Mouse (Mus musculus): ENCODE data around the gene Krtap19-3. TPM values are rescaled to one million over a fixed set of nuclear protein-coding genes. Genes with fewer than 3 reads are reported as not detected.

The Krtap19-3 gene
- not detected for total RNA-seq (2021)

DNA sequence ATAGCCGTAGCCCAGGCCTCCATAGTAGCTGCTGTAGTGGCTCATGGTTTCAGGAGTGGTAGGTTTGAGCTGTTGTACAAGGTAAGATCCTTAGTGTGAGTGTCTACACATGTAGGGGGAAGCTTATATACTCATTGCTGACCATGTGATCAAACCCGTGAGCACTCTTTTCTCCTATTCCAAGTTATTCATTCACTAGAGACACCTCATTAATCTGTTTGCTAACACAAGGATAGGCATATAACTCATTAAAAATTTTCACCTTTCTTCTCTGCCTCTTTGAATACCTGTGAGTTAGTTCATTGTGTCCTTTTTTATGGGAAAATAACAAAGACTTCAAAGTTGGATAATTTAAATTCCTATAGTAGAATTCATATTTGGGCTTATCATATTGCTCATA, at the start of gene Krtap19-3:
Gene Krtap19-3 (minus strand): TSS at position 101 of the 400 bp plus-strand sequence.
- no peak for DNase-seq
- intact Hi-C loops (cut with DNase I), result no loop called here

- no peak for DNase-seq
- intact Hi-C loops (cut with DNase I), result no loop called here
Measured at GRCm38 (mm10) chr16:88896357-88896756, 18.5 kb upstream of the Krtap19-3 start, which contains the start of gene Krtap19-5. Krtap19-5 (minus strand) TSS chr16:88896457.

DNA sequence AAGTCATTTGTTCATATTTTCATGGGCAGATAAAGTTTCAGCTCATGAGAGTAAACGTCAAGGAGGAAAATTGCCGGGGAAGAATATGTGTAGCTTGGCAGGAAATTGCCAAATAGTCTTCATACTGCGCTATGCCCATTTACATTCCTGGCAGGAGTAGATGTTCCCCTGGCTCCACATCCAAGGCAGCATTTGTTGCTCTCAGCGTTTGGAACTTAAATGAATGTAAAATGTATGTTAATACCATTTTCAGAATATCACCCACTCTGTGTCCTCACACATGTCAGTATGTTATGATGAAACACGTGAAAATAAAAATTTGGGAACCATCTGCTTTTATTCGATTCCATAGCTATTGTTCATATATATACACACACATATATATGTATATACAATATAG, 9.0 kb upstream of the Krtap19-3 start:
- no peak for DNase-seq
- intact Hi-C loops (cut with DNase I), result no loop called here

DNA sequence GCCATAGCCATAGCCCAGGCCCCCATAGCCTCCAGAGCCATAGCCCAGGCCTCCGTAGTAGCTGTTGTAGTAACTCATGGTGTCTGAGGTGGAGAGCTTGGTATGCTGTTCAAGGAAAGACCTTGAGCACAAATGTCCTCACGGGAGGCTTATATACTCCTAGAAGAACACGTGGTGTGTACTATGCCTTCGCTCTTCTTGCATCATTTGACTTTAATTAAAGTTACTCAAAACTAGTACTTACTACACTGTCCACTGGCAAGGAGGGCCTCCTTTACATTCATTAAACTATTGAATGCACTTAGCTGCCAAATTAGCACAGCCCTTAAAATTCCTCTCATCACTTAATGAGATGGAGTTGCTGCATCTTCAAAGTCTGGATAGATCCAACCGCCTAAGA, 7.2 kb upstream of the Krtap19-3 start, which contains the start of gene Krtap19-4:
Gene Krtap19-4 (minus strand): TSS at position 101 of the 400 bp plus-strand sequence.
- intact Hi-C loops (cut with DNase I), result no loop called here
- DNase-seq, result no peak

DNA sequence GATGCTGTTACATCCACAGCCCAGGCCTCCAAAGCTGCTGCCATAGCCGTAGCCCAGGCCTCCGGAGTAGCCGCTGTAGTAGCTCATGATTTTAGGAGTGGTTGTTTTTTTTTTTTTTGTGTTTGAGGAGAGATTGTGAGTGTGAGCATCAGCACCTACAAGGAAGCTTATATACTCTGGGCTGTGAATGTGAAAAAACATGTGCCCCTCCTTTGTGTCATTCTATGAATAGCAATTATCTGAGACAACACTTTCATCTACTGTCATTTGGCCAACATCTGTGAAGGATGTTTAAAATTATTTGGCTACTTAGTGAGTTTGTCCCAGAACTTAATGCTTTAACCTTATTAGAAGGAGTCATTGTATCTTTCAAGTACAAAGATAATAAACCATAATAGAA, 3.7 kb downstream of the Krtap19-3 start, which contains the start of gene Krtap19-2:
Gene Krtap19-2 (minus strand): TSS at position 101 of the 400 bp plus-strand sequence.
- DNase-seq, result no peak
- intact Hi-C loops (cut with DNase I), result no loop called here

DNA sequence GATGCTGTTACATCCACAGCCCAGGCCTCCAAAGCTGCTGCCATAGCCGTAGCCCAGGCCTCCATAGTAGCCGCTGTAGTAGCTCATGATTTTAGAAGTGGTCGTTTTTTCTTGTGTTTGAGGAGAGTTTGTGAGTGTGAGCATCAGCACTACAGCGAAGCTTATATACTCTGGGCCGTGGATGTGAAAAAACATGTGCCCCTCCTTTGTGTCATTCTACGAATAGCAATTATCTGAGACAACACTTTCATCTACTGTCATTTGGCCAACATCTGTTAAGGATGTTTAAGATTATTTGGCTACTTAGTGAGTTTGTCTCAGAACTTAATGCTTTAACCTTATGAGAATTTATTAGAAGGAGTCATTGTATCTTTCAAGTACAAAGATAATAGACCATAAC, 8.5 kb downstream of the Krtap19-3 start, which contains the start of gene Krtap19-1:
Gene Krtap19-1 (minus strand): TSS at position 101 of the 400 bp plus-strand sequence.
- no peak for DNase-seq
- intact Hi-C loops (cut with DNase I), result no loop called here

GRCm38 (mm10) chr16:88864887-88865407, 12.9 kb downstream of the Krtap19-3 start:
- intact Hi-C loops (cut with DNase I), result no loop called here
- DNase-seq, result no peak

- intact Hi-C loops (cut with DNase I), result no loop called here
- no peak for DNase-seq
Measured at GRCm38 (mm10) chr16:88851450-88851849, 26.4 kb downstream of the Krtap19-3 start.

DNA sequence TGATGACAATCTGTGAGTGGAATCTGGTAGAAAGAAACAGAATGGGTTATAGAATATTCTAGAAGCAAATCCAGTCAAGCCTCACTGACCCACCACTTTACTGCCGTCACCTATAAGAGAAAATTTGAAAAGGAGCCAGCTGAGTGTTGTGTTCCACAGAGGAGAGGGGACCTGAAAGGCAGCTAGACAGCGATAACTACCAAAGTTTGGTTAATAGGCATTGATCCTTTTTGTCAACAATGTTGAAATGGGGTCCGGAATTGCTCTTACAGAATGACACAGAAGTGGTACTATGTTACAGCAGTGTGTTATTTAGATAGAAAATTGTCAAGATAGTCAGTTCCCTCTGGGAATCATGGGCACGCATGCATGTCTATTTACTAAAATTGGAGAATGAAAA, 29.3 kb downstream of the Krtap19-3 start:
- intact Hi-C loops (cut with DNase I), result no loop called here
- DNase-seq, result no peak

DNA sequence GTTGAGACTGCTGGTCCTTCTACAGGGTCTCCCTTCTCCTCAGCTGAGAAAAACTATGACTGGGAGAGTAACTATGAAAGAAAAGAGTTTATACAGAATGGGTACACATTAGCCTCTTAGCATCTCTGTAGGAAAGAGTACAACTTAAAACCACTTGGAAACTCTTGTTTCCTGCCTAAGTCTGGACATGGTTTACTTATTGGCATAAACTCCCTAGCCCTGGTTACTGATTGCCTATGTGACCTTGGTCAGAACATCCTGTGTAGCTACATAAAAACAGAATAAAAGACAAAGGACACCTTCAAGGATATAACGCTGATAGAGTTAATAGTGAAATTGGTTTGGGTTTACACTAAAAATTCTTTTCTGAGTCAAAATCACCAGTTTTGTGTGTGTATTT, 30.5 kb downstream of the Krtap19-3 start:
- DNase-seq, result no peak
- intact Hi-C loops (cut with DNase I), result no loop called here

Other genes with a start within 250 kb of the Krtap19-3 start
- gene Krtap26-1, start 230.2 kb downstream of the Krtap19-3 start, total RNA-seq (2021), result not detected
- gene Krtap27-1, start 206.4 kb downstream of the Krtap19-3 start, total RNA-seq (2021), result not detected
- gene 2310061N02Rik, start 170.1 kb downstream of the Krtap19-3 start, total RNA-seq (2021), result not detected
- gene Krtap13-1, start 149.2 kb downstream of the Krtap19-3 start, total RNA-seq (2021), result not detected
- gene Krtap13, start 126.4 kb downstream of the Krtap19-3 start, total RNA-seq (2021), result not detected
- gene 2310034C09Rik, start 119.2 kb downstream of the Krtap19-3 start, total RNA-seq (2021), result not detected
- gene 2310057N15Rik, start 103.8 kb downstream of the Krtap19-3 start, total RNA-seq (2021), result not detected
- not detected for gene Gm5965, start 100.1 kb downstream of the Krtap19-3 start, total RNA-seq (2021)
- gene Gm20741, start 65.8 kb downstream of the Krtap19-3 start, total RNA-seq (2021), result not detected
- not detected for gene Krtap15, start 57.8 kb downstream of the Krtap19-3 start, total RNA-seq (2021)
- not detected for gene Krtap14, start 51.9 kb downstream of the Krtap19-3 start, total RNA-seq (2021)
- not detected for gene Krtap19-1, start 8.6 kb downstream of the Krtap19-3 start, total RNA-seq (2021)
- not detected for gene Krtap19-2, start 3.8 kb downstream of the Krtap19-3 start, total RNA-seq (2021)
- not detected for gene Krtap19-4, start 7.1 kb upstream of the Krtap19-3 start, total RNA-seq (2021)
- not detected for gene Krtap19-5, start 18.4 kb upstream of the Krtap19-3 start, total RNA-seq (2021)
- not detected for gene Krtap19-9b, start 54.2 kb upstream of the Krtap19-3 start, total RNA-seq (2021)
- gene Krtap16-3, start 84.8 kb upstream of the Krtap19-3 start, total RNA-seq (2021), result not detected
- gene Krtap22-2, start 132.7 kb upstream of the Krtap19-3 start, total RNA-seq (2021), result not detected
- not detected for gene Gm10229, start 137.2 kb upstream of the Krtap19-3 start, total RNA-seq (2021)
- gene Krtap6-1, start 153.7 kb upstream of the Krtap19-3 start, total RNA-seq (2021), result not detected
- gene Gm10228, start 163.4 kb upstream of the Krtap19-3 start, total RNA-seq (2021), result not detected
- gene Krtap6-5, start 169.8 kb upstream of the Krtap19-3 start, total RNA-seq (2021), result not detected
- not detected for gene 1110025L11Rik, start 186.0 kb upstream of the Krtap19-3 start, total RNA-seq (2021)
- gene Krtap6-3, start 206.0 kb upstream of the Krtap19-3 start, total RNA-seq (2021), result not detected

Measured in heart, postnatal 36 days (tissue).